Mouse (Mus musculus) testis, postnatal 10 days (tissue): ENCODE data around the gene Olfr1024.

Source experiments
- DNase-seq: peaks from one replicate; pipeline ENCODE4 v3.0.0; 2021; ENCODE audit warnings: low spot score

Olfr1024 gene

GRCm38 (mm10) chr2:85904952-85905351 lies at the start of gene Olfr1024:
Gene Olfr1024 (minus strand): TSS chr2:85905052.
- DNase-seq = no peak

GRCm38 (mm10) chr2:85950137-85950536 lies 45.3 kb upstream of the Olfr1024 start, which contains the start of gene Olfr1028:
Gene Olfr1028 (plus strand): TSS chr2:85950437.
- DNase-seq = no peak

GRCm38 (mm10) chr2:85921258-85921657 lies 16.4 kb upstream of the Olfr1024 start, which contains the start of gene Olfr1026:
Gene Olfr1026 (plus strand): TSS chr2:85921558.
- no peak for DNase-seq

GRCm38 (mm10) chr2:85914893-85915292 lies 10.0 kb upstream of the Olfr1024 start, which contains the start of gene Olfr1025-ps1:
Gene Olfr1025-ps1 (plus strand): TSS chr2:85915193.
- no peak for DNase-seq

- no peak for DNase-seq
Measured at GRCm38 (mm10) chr2:85913197-85913596, 8.3 kb upstream of the Olfr1024 start.

- no peak for DNase-seq
Measured at GRCm38 (mm10) chr2:85885340-85885739, 19.5 kb downstream of the Olfr1024 start, which contains the start of gene Olfr1023. Gene Olfr1023 (plus strand): TSS chr2:85885640.

GRCm38 (mm10) chr2:85868294-85868693 lies 36.6 kb downstream of the Olfr1024 start, which contains the start of gene Olfr1022:
Gene Olfr1022 (plus strand): TSS chr2:85868594.
- no peak for DNase-seq
